Mouse (Mus musculus) hindbrain, embryonic 11.5 days (tissue): ENCODE results near the gene Dhx35. TPM values are rescaled to one million over a fixed set of nuclear protein-coding genes. Genes with fewer than 3 reads are reported as not detected.

Experiments used
- ATAC-seq: fragments of 200-750 bp; cut with Nextera tagmentation; 2 replicates; pipeline ENCODE4 v1.8.0; 2017; ENCODE audit warnings: mild to moderate bottlenecking, moderate TSS enrichment, moderate library complexity; ENCODE audit not compliant: low FRiP score
- DNase-seq: peaks from one replicate; pipeline ENCODE4 v3.0.0-alpha.2; 2015; ENCODE audit warnings: low spot score
- H3K27ac ChIP-seq: fragments of 300-500 bp; sonication (generic); 2 replicates; pipeline ENCODE4 v1.5.1; 2014; ENCODE audit warnings: mild to moderate bottlenecking, low read depth, low read length
- H3K27me3 ChIP-seq: fragments of 300-500 bp; sonication (generic); 2 replicates; pipeline ENCODE4 v1.6.1; 2014; ENCODE audit warnings: mild to moderate bottlenecking, low read length, moderate library complexity, mixed read lengths; ENCODE audit not compliant: control insufficient read depth, insufficient read depth
- H3K36me3 ChIP-seq: fragments of 300-500 bp; sonication (generic); 2 replicates; pipeline ENCODE4 v1.6.1; 2014; ENCODE audit warnings: mild to moderate bottlenecking, low read length, moderate library complexity, mixed read lengths; ENCODE audit not compliant: control insufficient read depth, insufficient read depth
- H3K4me1 ChIP-seq: fragments of 300-500 bp; sonication (generic); replicated peaks from 2 replicates; pipeline ENCODE4 v1.6.1; 2014; ENCODE audit warnings: low read length, mixed read lengths; ENCODE audit not compliant: control insufficient read depth, insufficient read depth
- H3K4me2 ChIP-seq: fragments of 300-500 bp; sonication (generic); replicated peaks from 2 replicates; pipeline ENCODE4 v1.6.1; 2014; ENCODE audit warnings: mild to moderate bottlenecking, low read depth, low read length
- H3K4me3 ChIP-seq: fragments of 300-500 bp; sonication (generic); 2 replicates; pipeline ENCODE4 v1.5.1; 2014; ENCODE audit warnings: low read depth, low read length
- H3K9ac ChIP-seq: fragments of 300-500 bp; sonication (generic); 2 replicates; pipeline ENCODE4 v1.6.1; 2014; ENCODE audit warnings: low read depth, low read length
- H3K9me3 ChIP-seq: fragments of 300-500 bp; sonication (generic); 2 replicates; pipeline ENCODE4 v1.6.1; 2016; ENCODE audit warnings: low read length; ENCODE audit not compliant: control insufficient read depth
- WGBS: fragments of 180-500 bp; shearing (Covaris S2); extraction: QIAGEN DNeasy Blood & Tissue Kit; methylation state at CpG from one replicate; pipeline ENCODE4 v1.1.7; 2014; 5-methylcytosine and 5-hydroxymethylcytosine counted together
- polyA plus RNA-seq: library from polyadenylated mRNA; unstranded; fragments of >200 nt; fragmentation: Nextera tagmentation; extraction: Ambion mirVana; gene quantifications from 2 replicates; pipeline ENCODE4 v1.2.1, GENCODE M21; 2014

Gene Dhx35
- polyA plus RNA-seq = 14.8 and 15.4 TPM in 2 replicates

GRCm38 (mm10) chr2:158794494-158795004 lies at the start of gene Dhx35:
Gene Dhx35, plus strand, starts transcription at chr2:158794807.
- peak within 1 kb of the TSS; percentile 80 for H3K27ac ChIP-seq
- H3K4me3 ChIP-seq = peak within 1 kb of the TSS; percentile 84
- DNase-seq (peak; percentile 98), ATAC-seq (peak; percentile 99)
- WGBS = 0% methylated on average over 33 of the region's 33 CpGs
- H3K9me3 ChIP-seq = no peaks in the 10 kb centered on the region
- no peaks in the 10 kb centered on the region for H3K4me1 ChIP-seq
- peak within 1 kb of the TSS; percentile 62 for H3K4me2 ChIP-seq
- no peaks in the 10 kb centered on the region for H3K36me3 ChIP-seq
- no peaks in the 10 kb centered on the region for H3K27me3 ChIP-seq
- H3K9ac ChIP-seq = peak within 1 kb of the TSS; percentile 90

- DNase-seq (peak; percentile 77), ATAC-seq (peak; percentile 55; the same call in 1 of the 2 replicates)
- WGBS = 17% methylated on average over 2 of the region's 2 CpGs
Measured at GRCm38 (mm10) chr2:158745049-158745482, 49.5 kb upstream of the Dhx35 start.

GRCm38 (mm10) chr2:158746164-158746563 lies 48.4 kb upstream of the Dhx35 start:
- H3K4me3 ChIP-seq = no peak overlapping the region
- H3K27me3 ChIP-seq = no peaks in the 10 kb centered on the region; the same call in 1 of the 2 replicates
- no peak overlapping the region for H3K9ac ChIP-seq
- no peak overlapping the region for H3K27ac ChIP-seq
- no peaks in the 10 kb centered on the region for H3K4me1 ChIP-seq
- no peaks in the 10 kb centered on the region for H3K36me3 ChIP-seq
- WGBS = 85% methylated on average over 11 of the region's 11 CpGs
- H3K9me3 ChIP-seq = no peaks in the 10 kb centered on the region
- ATAC-seq (no peak), DNase-seq (no peak)
- no peak overlapping the region for H3K4me2 ChIP-seq

More at GRCm38 (mm10) chr2:158745049-158745482, 49.5 kb upstream of the Dhx35 start:
- Histone ChIP-seq H3K9ac (no peak overlapping the region), H3K27ac (no peak overlapping the region), H3K4me3 (no peak overlapping the region), H3K9me3 (no peaks in the 10 kb centered on the region), H3K36me3 (no peaks in the 10 kb centered on the region), H3K27me3 (no peaks in the 10 kb centered on the region; the same call in 1 of the 2 replicates), H3K4me2 (no peak overlapping the region), H3K4me1 (no peaks in the 10 kb centered on the region)

GRCm38 (mm10) chr2:158749366-158749765 lies 45.2 kb upstream of the Dhx35 start:
- Histone ChIP-seq H3K4me1 (no peaks in the 10 kb centered on the region), H3K9me3 (no peaks in the 10 kb centered on the region), H3K27ac (no peak overlapping the region), H3K36me3 (no peaks in the 10 kb centered on the region), H3K4me3 (no peak overlapping the region), H3K9ac (no peak overlapping the region), H3K4me2 (no peak overlapping the region), H3K27me3 (no peaks in the 10 kb centered on the region; the same call in 1 of the 2 replicates)
- no peak for DNase-seq
- 91% methylated on average over 9 of the region's 9 CpGs for WGBS
- ATAC-seq = no peak

GRCm38 (mm10) chr2:158760231-158760630 lies 34.4 kb upstream of the Dhx35 start:
- no peak for DNase-seq
- H3K36me3 ChIP-seq = no peaks in the 10 kb centered on the region
- no peak overlapping the region for H3K9ac ChIP-seq
- no peaks in the 10 kb centered on the region for H3K9me3 ChIP-seq
- no peak overlapping the region for H3K4me2 ChIP-seq
- 82% methylated on average over 2 of the region's 2 CpGs for WGBS
- H3K27me3 ChIP-seq = no peaks in the 10 kb centered on the region
- no peak for ATAC-seq
- H3K4me1 ChIP-seq = no peaks in the 10 kb centered on the region
- H3K4me3 ChIP-seq = no peak overlapping the region
- H3K27ac ChIP-seq = no peak overlapping the region

- ATAC-seq (no peak), DNase-seq (no peak)
- Histone ChIP-seq H3K4me3 (no peak overlapping the region), H3K9ac (no peak overlapping the region), H3K27ac (no peak overlapping the region), H3K9me3 (no peaks in the 10 kb centered on the region), H3K27me3 (no peaks in the 10 kb centered on the region), H3K4me1 (no peaks in the 10 kb centered on the region), H3K4me2 (no peak overlapping the region), H3K36me3 (no peaks in the 10 kb centered on the region)
- 90% methylated on average over 5 of the region's 5 CpGs for WGBS
Measured at GRCm38 (mm10) chr2:158762339-158762738, 32.3 kb upstream of the Dhx35 start.

GRCm38 (mm10) chr2:158767742-158768339 lies 26.8 kb upstream of the Dhx35 start, which contains the start of gene Fam83d:
Gene Fam83d, plus strand, starts transcription at chr2:158768093.
- ATAC-seq = peak; percentile 99
- H3K4me1 ChIP-seq = peaks cover 3% of the 10 kb centered on the region; the same call in 1 of the 2 replicates
- WGBS = under 1% methylated on average over 48 of the region's 48 CpGs
- DNase-seq = peak; percentile 95
- H3K27me3 ChIP-seq = no peaks in the 10 kb centered on the region
- peak within 1 kb of the TSS; percentile 80 for H3K4me2 ChIP-seq
- H3K27ac ChIP-seq = peak within 1 kb of the TSS; percentile 33; the same call in 1 of the 2 replicates
- H3K9me3 ChIP-seq = no peaks in the 10 kb centered on the region
- H3K4me3 ChIP-seq = peak within 1 kb of the TSS; percentile 80
- peak within 1 kb of the TSS; percentile 70 for H3K9ac ChIP-seq
- no peaks in the 10 kb centered on the region for H3K36me3 ChIP-seq

- peak; percentile 41; the same call in 1 of the 2 replicates for ATAC-seq
- H3K27me3 ChIP-seq = no peaks in the 10 kb centered on the region
- peak overlapping the region; percentile 33; the same call in 1 of the 2 replicates for H3K27ac ChIP-seq
- H3K4me1 ChIP-seq = peaks cover 3% of the 10 kb centered on the region; the same call in 1 of the 2 replicates
- peak overlapping the region; percentile 70 for H3K9ac ChIP-seq
- peak overlapping the region; percentile 80 for H3K4me2 ChIP-seq
- no peaks in the 10 kb centered on the region for H3K36me3 ChIP-seq
- H3K4me3 ChIP-seq = peak overlapping the region; percentile 80
- under 1% methylated on average over 37 of the region's 37 CpGs for WGBS
- H3K9me3 ChIP-seq = no peaks in the 10 kb centered on the region
- DNase-seq = peak; percentile 61
Measured at GRCm38 (mm10) chr2:158768350-158768749, 26.3 kb upstream of the Dhx35 start.
